Mouse (Mus musculus) gastrocnemius, adult 8-10 months (tissue): ENCODE results near the gene Phc2. TPM values are rescaled to one million over a fixed set of nuclear protein-coding genes. Genes with fewer than 3 reads are reported as not detected.

Experiments used
- DNase-seq, 2 experiments: peaks; one replicate each; pipeline ENCODE4 v3.0.0; 2022; ENCODE audit warnings: low spot score in 2 of 2
- total RNA-seq, 4 experiments: library from RNA; stranded (reverse); gene quantifications; 2 replicates each; pipeline ENCODE4 v1.2.4; 2022

Gene Phc2
- total RNA-seq, 4 experiments from 2014 or later, result 12.3 to 18.1 (median 14.6) TPM

DNA sequence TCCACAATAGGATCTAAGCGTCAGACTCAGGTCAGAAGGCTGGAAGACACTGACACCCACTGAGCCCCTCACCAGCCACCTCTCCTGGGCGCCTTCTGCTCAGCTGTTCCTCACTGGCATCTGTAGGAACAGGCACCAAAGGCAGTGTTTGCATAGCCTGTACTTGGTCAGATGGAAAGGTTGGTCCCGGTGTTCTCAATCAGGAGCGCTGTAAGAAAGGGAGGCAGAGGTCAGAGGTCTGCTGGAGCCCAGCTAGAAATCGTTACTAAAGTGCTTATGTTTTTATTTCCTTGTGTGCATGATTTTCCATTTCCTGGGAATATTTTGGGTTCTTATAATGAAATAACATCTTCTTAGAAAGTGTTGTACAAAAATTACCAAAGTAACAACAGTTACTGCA, 87.4 kb downstream of the Phc2 start:
- no peak for DNase-seq

DNA sequence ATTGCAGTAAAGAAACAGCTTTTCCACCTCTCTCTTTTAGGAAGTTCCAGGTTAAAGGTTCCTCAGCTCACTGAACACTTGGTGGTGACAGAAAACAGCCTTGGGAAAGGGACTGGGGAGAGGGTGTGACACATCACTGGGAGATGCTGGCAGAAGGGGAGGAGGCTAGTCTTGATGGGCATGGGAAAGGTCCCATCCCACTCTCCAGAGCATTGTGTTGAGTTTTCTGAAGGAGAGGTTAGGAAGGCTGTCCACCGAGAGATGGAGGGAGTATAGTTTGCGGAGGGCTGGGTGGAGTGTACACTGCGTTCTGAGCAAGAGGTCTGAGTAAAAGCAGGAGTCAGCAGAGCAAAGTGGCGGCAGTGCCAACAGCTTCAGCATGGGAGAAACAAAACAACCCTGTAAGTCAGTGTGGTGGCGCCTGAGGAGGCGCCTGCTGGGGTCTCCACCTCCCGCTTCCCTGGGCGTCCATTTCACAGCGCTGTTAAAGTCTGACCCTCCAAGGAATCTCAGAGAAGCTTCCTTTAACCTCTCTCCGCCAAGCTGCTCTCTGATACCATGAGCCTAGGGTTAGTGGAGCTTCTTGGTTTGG, 88.0 kb downstream of the Phc2 start:
- no peak for DNase-seq

DNA sequence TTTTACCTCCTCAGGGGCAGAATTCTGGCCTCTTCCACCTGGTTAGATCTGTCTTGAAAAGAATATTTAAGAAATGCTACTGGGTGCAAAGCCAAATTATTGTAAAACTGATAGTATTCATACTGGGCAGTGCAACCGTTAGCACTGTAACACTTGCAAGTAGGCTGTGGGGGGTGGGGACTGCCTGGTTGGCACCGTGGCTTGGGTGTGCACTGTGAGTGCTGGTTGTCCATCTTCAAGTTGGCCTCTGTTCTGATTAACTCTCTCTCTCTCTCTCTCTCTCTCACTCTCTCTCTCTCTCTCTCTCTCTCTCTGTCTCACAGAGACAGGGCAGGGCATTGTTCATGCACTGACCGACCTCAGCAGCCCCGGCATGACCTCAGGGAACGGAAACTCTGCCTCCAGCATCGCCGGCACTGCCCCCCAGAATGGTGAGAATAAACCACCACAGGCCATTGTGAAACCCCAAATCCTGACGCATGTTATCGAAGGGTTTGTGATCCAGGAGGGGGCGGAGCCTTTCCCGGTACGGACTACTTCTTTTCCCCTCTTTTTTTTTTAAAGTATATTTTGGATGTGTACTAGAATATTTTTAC, 88.6 kb downstream of the Phc2 start:
- DNase-seq, result no peak

DNA sequence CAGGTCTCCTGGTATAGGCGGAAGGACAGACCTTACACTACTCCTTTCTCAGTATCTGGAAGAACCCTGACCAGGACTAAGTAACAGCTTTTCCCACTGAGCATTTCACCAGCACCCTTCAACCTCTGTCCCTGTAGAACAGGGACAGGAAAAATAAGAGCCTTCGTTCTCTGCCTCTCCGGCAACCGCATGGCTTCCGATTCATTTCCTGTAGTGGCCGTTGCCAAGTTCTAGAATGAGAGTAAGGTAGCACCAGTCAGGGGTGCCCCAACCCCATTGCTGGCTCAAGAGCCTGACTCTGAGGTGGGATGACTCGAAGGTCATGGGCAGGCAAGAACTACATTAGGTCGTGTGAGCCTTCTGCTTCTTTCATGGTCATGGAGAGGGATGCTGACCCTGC, 90.7 kb downstream of the Phc2 start:
- no peak for DNase-seq

DNA sequence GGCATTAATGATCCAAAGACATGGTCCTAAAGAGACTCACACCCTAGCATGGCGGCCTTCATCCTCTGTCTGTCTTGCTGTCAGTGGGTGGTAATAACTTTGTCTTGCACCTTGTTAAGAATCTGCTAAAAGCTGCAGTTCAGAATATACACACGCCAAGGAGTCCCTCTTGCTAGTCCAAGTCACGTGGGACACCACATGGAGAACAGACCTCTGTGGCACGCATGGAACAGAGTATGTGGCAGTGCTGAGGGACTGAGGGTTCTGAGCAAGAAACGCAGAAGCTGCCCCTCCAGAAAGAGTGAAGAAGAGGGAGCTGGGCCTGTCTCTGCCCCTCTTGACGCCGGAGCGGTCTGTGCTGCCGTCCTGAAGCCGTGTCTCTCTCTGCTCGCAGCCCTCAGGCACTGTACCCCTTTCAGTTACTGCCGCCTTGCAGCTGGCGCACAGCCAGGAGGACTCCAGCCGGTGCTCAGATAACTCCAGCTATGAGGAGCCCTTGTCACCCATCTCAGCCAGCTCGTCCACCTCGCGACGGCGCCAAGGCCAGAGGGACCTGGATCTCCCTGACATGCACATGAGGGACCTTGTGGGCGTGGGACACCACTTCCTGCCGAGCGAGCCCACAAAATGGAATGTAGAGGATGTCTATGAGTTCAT, 93.2 kb downstream of the Phc2 start:
- no peak for DNase-seq

DNA sequence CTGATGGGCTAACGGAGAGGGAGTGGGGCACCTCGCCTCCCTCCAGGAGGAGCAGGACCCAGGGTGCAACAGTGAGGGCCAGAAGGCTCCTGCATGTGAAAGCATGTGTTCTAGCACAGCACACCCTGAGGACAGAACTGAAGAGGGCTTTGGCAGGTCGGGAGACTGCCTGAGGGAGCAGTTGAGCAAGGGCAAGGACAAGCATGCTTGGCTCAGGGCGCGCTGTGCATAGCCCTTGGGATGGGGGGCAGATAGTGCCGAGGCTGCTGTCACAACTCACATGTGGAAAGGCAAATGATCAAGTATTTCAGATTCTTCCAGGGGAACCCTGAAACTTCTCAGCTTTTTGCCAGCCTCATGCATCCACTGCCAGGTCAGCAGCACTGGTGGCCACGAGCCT, 93.8 kb downstream of the Phc2 start:
- no peak for DNase-seq

DNA sequence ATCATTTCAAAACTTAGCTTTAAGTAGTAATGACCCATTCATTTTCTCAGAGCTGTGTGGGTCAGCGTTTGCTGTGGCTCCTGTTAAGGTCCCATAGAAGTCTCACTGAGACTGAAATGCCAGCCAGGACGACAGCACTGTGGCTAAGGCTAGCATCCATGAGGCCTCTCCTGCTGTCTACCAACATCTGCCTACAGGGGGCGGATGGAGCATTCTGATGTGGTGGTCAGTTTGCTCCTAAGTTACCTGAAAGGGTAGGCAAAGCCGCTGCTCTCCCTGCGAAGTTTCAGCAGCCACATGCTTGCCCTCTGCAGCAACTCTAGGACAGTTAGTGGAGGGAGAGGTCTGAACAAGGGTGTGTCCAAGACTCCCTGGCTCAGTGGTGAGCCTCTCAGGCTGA, 96.5 kb downstream of the Phc2 start:
- DNase-seq, result no peak

DNA sequence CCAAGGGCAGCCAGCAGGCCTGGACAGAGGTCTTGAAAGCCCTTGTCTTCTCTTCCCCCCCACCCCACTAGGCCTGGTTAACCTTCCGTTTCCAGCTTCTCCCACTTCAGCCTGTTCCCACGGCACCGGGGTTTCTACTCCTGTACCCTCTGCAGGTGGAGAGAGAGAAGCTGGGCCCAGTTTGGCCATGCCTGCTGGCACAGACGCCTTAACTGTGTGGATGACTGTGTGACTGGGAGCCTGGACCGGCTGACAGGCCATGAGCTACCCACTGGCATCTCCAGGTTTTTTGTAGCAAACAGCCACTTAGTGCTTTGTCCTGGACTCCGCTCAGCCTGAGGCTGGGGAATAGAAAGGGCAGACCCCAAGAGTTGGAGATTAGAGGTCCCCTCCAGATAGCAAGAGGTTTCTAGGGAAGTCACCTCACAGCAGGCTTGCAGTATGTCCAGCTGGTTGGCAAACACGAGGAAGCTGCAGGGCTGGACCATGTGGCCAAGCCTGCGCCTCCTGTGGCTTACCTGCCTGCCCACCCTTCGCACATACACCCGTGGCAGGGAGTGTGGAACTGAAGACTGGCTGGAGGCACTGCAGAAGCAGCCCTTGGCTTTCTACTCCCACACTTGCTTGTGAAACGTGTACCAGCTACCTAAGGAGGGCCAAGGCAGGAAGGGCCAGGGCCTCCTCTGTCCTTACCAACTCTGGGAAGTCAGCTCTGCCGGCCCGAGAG, 97.7 kb downstream of the Phc2 start:
- no peak for DNase-seq

DNA sequence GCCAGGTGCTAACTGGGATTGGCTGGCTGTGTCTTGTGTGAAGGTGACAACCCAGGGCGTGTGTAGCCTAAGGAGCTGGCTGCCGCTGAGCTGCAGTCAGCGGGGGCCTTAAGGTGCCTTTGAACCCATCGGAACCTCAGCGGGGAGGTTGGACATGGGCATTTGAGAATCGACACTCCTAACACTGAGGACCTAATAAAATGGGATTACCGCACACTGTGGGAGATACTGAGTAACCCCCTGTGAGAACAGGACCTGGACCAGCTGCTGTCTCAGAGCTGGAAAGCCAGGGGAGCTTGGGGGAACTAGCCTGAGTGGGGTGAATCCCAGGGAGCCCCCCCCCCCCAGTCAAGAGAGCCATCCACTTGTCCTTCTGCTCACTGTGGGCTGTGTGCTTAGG, 99.1 kb downstream of the Phc2 start:
- no peak for DNase-seq

DNA sequence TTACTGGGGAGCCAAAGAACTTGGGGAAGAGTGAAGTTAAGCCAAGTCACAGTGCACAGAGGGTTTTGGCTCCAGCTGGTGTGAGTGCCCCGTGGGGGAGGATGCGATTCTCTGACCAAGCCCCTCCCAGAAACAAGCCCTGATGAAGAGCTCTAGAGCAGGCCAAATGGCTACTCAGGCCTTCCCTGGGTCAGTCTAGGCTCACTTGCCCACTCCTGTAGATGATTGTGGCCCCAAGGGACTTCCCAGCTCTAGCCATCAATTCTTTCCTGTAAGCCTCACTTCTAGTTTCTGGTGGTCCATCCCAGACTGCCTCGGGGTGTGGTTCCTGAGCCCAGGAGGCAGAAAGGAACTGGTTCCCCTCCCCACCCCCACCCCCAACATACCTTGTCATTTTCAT, 100.6 kb downstream of the Phc2 start, which contains the start of gene A3galt2:
A3galt2 (plus strand) TSS at position 301 of the 400 bp plus-strand sequence.
- no peak for DNase-seq

DNA sequence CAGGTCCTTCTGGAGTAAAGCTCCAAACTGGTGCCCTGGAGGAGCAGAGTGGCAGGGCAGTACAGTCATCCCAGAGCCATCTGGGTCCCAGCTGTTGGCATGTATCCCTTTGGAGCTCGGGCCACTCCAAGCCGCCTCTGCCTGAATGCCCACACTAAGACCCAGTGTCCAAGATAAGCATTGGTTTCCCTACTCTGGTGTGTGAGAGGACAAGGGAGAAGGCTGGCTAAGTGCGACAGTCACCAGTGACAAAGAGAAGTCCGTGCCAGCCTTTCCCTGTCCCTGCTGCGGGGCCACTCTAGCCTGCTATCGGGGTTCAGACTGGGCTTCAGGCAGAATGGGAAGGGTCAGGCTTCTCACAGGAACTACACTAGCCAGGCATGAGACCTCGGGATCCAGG, 101.4 kb downstream of the Phc2 start:
- no peak for DNase-seq

DNA sequence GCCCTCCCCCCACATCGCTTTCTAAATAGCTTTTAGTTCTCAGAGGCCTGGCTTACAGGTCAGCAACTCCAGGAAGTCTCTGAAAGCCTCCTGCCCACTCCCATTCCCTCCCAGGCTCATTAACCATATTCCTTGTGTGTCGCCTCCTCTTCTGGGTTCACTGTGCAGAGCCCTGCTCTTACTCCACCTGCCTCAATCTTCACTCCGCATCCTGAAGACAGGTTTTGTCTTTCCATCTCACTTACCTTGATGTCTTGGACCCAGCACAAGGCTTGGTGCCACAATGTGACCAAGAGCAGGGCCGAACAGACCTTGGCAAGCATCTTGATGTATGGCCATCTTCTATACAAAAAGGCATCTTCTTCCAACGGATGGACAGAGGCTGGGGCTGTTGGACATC, 104.7 kb downstream of the Phc2 start:
- no peak for DNase-seq

DNA sequence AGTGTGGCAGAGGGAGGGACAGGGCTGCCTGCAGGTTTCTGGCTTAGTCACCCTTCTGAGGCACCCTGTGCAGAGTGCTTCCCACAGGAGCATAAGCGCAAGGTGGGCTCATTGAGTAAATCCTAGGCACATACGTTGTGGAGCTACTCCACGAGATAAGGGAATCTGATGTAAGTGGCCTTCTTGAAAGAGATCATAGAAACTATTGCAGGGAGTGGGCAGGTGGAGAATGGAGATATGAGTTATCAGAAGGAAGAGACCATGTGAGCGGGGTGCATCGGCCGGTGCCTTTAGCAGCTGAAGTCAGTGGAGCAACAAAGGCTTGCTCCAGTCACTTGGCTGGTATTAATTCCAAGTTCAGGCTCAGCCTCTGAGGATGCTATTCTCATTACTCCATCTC, 105.5 kb downstream of the Phc2 start:
- DNase-seq, result no peak

DNA sequence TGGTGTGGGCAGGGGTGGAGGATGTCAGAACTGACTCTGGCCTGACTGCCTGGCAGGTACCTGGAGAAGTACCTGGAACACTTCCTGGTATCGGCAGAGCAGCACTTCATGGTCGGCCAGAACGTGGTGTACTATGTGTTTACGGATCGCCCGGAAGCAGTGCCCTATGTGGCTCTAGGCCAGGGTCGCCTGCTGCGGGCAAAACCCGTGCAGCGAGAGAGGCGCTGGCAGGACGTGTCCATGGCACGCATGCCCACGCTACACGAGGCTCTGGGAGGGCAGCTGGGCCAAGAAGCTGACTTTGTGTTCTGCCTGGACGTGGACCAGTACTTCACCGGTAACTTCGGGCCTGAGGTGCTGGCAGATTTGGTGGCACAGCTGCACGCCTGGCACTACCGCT, 112.4 kb downstream of the Phc2 start:
- no peak for DNase-seq

DNA sequence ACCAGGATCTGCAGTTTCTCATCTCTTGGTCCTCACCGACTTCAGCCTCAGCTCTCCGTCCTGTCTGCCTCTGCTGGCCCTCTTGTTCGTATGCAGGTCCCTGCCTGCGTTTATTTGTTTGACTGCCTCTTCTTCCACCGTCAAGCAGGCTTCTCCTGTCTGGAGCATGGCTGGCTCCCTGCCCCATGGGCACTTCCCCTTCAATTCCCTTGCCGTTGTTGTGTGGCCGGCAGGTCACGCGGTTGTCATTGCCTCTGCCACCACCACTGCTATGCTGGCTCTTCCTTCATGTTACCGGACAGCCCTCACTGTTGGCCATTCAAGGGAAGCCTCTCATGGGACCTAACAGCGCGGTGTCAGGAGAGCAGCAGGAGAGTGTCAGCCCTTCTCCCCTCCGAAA, 113.6 kb downstream of the Phc2 start:
- no peak for DNase-seq

DNA sequence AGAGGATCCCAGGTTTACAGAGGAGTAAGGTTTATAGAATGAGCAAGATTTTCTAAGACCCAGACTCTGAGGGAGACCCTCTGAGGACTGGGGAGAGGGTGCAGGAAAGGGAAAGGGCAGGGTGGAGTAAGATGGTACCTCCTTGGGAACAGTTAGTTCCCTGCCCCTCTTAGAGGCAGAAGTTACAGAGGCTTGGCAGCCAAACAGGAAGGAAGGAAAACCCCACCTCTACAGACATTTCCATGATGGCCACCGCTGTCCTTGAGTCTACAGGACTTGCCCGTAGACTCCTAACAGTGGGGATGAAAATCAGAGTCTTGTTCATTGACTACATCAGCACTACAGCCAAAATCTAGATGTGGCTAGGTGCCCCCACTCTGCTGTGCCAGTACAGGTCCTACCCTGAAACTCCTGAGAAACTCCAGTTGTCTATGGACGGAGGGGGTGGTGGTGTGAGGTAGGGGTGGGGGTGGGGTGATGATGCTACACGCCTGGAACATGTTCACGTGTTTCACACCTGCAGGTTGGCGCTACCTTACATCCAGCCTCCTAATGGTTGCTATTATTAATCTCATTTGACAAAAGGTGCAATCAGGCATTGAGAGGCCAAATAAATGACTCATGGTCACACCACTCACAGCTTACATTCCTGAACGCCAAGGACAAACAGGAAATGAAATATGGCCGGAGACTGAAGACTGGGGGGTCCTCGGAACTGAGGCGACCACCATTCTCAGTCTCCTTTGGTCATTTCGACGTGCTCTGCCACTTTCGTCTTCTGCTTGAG, 115.3 kb downstream of the Phc2 start:
- DNase-seq, result no peak

DNA sequence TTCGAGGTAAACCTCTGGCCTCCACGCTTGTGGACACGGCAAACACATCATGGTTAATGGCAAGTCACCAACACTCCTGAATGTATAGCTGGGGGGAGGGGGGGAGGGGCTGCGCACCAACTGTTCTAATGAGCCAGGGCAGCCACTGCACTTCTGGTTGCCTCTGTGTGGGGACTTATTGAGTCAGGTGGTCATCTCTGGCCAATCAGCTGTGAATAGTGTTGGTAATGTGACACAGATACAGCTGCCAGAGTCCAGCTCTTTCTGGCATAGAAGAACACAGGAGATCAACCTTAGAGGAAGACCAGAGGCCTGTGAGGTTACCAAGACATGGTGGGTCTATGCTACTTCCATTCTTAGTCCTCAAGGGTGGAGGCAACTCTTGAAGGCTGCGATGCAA, 116.2 kb downstream of the Phc2 start:
- no peak for DNase-seq

DNA sequence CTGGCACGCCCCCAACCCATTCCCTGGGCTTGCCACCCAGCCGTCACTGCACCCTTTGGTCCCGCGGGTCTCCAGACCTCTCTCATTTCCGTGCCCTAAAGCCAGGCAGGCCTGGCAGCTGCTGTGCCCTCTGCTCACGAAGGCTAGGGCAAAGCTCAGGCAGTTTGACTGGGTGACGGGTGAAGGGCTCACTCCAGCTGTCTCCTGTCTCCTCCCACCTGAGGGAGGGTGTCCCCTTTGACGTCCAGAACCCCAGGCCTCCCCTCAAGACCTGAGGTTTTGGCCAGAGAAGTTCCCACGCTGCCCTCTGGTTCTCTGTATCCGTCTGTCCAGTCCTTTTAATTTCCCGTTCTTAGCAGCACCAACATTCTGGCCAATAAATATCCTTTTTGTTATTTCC, 119.3 kb downstream of the Phc2 start:
- no peak for DNase-seq

DNA sequence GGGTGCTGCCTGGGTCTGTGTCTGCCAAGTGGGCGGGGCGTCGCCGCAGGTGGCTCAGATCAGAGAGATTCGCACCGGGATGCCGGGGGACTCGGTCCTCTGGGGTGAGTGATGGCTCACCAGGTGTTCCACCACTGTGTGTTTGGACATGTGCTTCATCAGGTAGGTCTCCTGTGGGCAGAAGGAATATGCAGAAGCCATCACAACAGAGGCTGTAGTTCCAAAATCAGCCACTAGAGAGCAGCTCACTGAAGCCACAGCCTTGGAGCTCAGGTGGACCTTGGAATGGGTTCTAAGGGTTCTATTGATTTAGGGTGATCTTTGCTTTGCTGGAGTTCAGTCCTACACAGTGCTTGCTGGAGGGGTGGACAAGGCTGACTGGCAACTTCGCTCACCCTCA, 120.0 kb downstream of the Phc2 start:
- no peak for DNase-seq

DNA sequence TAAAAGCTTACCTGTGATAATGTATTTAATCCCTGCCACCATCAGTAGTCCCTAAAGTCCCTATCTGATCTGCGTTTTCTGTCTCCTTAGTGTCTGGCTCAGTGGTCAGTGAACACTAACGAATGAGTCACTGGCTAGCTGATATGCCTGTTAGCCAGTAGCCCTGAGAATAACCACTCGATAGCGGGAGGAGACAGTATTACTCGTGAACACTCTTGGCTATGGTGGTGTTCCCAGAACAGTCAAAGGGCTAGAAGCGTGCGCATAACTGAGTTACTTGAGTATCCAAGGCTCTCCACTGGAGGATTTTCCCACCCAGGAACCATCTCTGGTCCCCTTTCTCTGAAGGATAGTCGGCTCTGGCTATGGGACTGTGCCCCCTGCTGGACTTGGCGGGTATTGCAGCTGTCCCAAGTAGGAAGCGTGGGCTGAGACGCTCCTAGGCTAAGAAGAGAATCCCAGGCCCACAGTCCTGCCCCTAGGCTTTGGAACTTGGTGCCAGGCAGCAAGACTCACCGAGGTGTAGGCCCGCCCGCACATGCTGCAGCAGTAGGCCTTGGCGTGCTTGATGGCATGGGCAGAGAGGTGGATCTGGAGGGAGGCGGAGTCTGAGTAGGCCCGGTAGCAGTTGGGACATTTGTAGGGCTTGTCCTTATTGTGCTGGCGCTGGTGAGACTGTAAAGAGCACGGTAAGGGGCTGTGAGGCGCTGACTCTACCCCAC, 122.2 kb downstream of the Phc2 start:
- peak; percentile 54 to 59 for DNase-seq

DNA sequence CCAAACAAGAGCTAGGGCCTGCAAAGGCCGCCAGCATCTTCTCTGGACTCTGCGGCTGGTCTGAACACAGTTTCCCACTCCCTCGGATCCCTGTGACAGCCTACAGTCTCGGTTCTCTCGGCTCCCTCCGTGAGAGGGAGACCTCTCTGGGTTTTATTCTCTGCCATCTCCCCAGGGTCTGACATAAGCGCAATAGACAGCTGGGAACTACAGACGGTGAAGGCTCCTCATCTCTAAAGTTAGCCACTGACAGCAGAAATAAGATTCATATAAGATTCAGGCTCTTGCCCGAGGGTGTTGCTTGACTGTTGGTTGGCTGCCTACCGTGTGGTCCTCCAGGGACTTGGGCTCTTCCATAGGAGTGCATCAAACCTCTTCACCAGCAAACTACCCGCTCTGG, 123.1 kb downstream of the Phc2 start:
- no peak for DNase-seq
